Mouse (Mus musculus): ENCODE measurements around the gene Dppa4. TPM values are rescaled to one million over a fixed set of nuclear protein-coding genes. Genes with fewer than 3 reads are reported as not detected.

Dppa4 gene
- total RNA-seq, 2 experiments from 2014 or later, result not detected

- no peak for DNase-seq
Measured at GRCm38 (mm10) chr16:48323602-48324345, 40.2 kb downstream of the Dppa4 start.

- DNase-seq, result peak; percentile 3
Measured at GRCm38 (mm10) chr16:48326903-48327302, 43.4 kb downstream of the Dppa4 start.

GRCm38 (mm10) chr16:48328420-48328819, 44.9 kb downstream of the Dppa4 start:
- DNase-seq, result no peak

- no peak for DNase-seq
Measured at GRCm38 (mm10) chr16:48331822-48332221, 48.3 kb downstream of the Dppa4 start.

GRCm38 (mm10) chr16:48335326-48335725, 51.8 kb downstream of the Dppa4 start:
- no peak for DNase-seq

Other genes with a start within 250 kb of the Dppa4 start
- gene Dppa2, start 20.2 kb downstream of the Dppa4 start, total RNA-seq (2021), result not detected
- not detected for gene Gm5485, start 128.7 kb downstream of the Dppa4 start, total RNA-seq (2021)
- gene Morc1, start 147.5 kb downstream of the Dppa4 start, total RNA-seq (2021), result not detected

Measured in adrenal gland, postnatal 10 days (tissue).